ENCODE assay signal across 21 mouse cellular contexts in genomic region chr14:58691129-58691828, GRCm38 (mm10).
"Had no signal": no experiment of that assay in that cellular context is flagged by ENCODE, and none has a peak within 500 bp of the region (broad histone marks: within the 10 kb centered on the region; RNA-seq: fewer than 3 reads in every experiment).

No protein-coding gene starts in this region.

- H3K4me3 ChIP-seq: left cerebral cortex, adult 2 months; limb, embryonic 12.5 days; limb, embryonic 15.5 days; midbrain, embryonic 12.5 days; midbrain, embryonic 15.5 days; neural tube, embryonic 12.5 days; neural tube, embryonic 15.5 days had no signal

- H3K27ac ChIP-seq: left cerebral cortex, adult 2 months; limb, embryonic 12.5 days; limb, embryonic 15.5 days; liver, embryonic 14.5 days; macrophage; midbrain, embryonic 12.5 days; midbrain, embryonic 15.5 days; neural tube, embryonic 12.5 days; neural tube, embryonic 15.5 days had no signal

- H3K36me3 ChIP-seq: limb, embryonic 12.5 days; limb, embryonic 15.5 days; midbrain, embryonic 12.5 days; midbrain, embryonic 15.5 days; neural tube, embryonic 12.5 days; neural tube, embryonic 15.5 days had no signal

- H3K9me3 ChIP-seq: limb, embryonic 12.5 days; limb, embryonic 15.5 days; midbrain, embryonic 12.5 days; midbrain, embryonic 15.5 days; neural tube, embryonic 12.5 days; neural tube, embryonic 15.5 days had no signal

- H3K9ac ChIP-seq: limb, embryonic 12.5 days; limb, embryonic 15.5 days; liver, embryonic 14.5 days; liver, postnatal 0 days; lung, embryonic 14.5 days; midbrain, embryonic 12.5 days; midbrain, embryonic 15.5 days; neural tube, embryonic 12.5 days; neural tube, embryonic 15.5 days had no signal

- ATAC-seq: intestine, postnatal 0 days; liver, postnatal 0 days; lung, postnatal 0 days; midbrain, embryonic 15.5 days had no signal

- H3K4me2 ChIP-seq: limb, embryonic 12.5 days; limb, embryonic 15.5 days; liver, embryonic 11.5 days; lung, embryonic 14.5 days; midbrain, embryonic 12.5 days; midbrain, embryonic 15.5 days; neural tube, embryonic 12.5 days; neural tube, embryonic 15.5 days had no signal

- H3K27me3 ChIP-seq: limb, embryonic 12.5 days; limb, embryonic 15.5 days; midbrain, embryonic 12.5 days; midbrain, embryonic 15.5 days; neural tube, embryonic 12.5 days; neural tube, embryonic 15.5 days had no signal

- DNase-seq: kidney, adult 2 months; layer of hippocampus, postnatal 36 days; left cerebral cortex, postnatal 4 days; liver, postnatal 0 days; lung, embryonic 14.5 days; right cerebral cortex, adult 18-20 months; right cerebral cortex, postnatal 14 days; right cerebral cortex, postnatal 4 days; thymus, postnatal 36 days had no signal

- H3K4me1 ChIP-seq: limb, embryonic 12.5 days; limb, embryonic 15.5 days; midbrain, embryonic 12.5 days; midbrain, embryonic 15.5 days; neural tube, embryonic 12.5 days; neural tube, embryonic 15.5 days had no signal
